Mouse (Mus musculus) midbrain, embryonic 13.5 days (tissue): Measurements from ENCODE around the gene Pak2. TPM values are rescaled to one million over a fixed set of nuclear protein-coding genes. Genes with fewer than 3 reads are reported as not detected.

Source experiments
- ATAC-seq: fragments of 200-750 bp; cut with Nextera tagmentation; 2 replicates; pipeline ENCODE4 v1.8.0; 2017; ENCODE audit warnings: mild to moderate bottlenecking, moderate TSS enrichment, moderate library complexity
- H3K27ac ChIP-seq: fragments of 300-500 bp; sonication (generic); 2 replicates; pipeline ENCODE4 v1.5.1; 2015; ENCODE audit warnings: inconsistent platforms, mild to moderate bottlenecking, moderate library complexity
- H3K27me3 ChIP-seq: fragments of 300-500 bp; sonication (generic); 2 replicates; pipeline ENCODE4 v1.6.1; 2015; ENCODE audit warnings: mild to moderate bottlenecking, inconsistent platforms
- H3K36me3 ChIP-seq: fragments of 300-500 bp; sonication (generic); 2 replicates; pipeline ENCODE4 v1.6.1; 2015; ENCODE audit warnings: mild to moderate bottlenecking, inconsistent platforms
- H3K4me1 ChIP-seq: fragments of 300-500 bp; sonication (generic); replicated peaks from 2 replicates; pipeline ENCODE4 v1.6.1; 2015; ENCODE audit warnings: inconsistent platforms
- H3K4me2 ChIP-seq: fragments of 300-500 bp; sonication (generic); replicated peaks from 2 replicates; pipeline ENCODE4 v1.6.1; 2015; ENCODE audit warnings: moderate library complexity, mild to moderate bottlenecking, inconsistent platforms
- H3K4me3 ChIP-seq: fragments of 300-500 bp; sonication (generic); replicated peaks from 2 replicates; pipeline ENCODE4 v1.5.1; 2015; ENCODE audit warnings: mild to moderate bottlenecking, inconsistent platforms
- H3K9ac ChIP-seq: fragments of 300-500 bp; sonication (generic); replicated peaks from 2 replicates; pipeline ENCODE4 v1.6.1; 2015; ENCODE audit warnings: mild to moderate bottlenecking, inconsistent platforms
- H3K9me3 ChIP-seq: fragments of 300-500 bp; sonication (generic); 2 replicates; pipeline ENCODE4 v1.6.1; 2016; ENCODE audit warnings: mild to moderate bottlenecking, inconsistent platforms
- WGBS: fragments of 180-500 bp; shearing (Covaris S2); methylation state at CpG from one replicate; pipeline ENCODE4 v1.1.7; 2015; 5-methylcytosine and 5-hydroxymethylcytosine counted together
- polyA plus RNA-seq: library from polyadenylated mRNA; unstranded; fragments of >200 nt; fragmentation: Nextera tagmentation; extraction: Ambion mirVana; gene quantifications from 2 replicates; pipeline ENCODE4 v1.2.1, GENCODE M21; 2015

Gene Pak2
- polyA plus RNA-seq, result 41.9 and 43.6 TPM in 2 replicates

- H3K9me3 ChIP-seq, result no peaks in the 10 kb centered on the region
- WGBS, result under 1% methylated on average over 58 of the region's 60 CpGs
- peak; percentile 97 for ATAC-seq
These were observed at the start of gene Pak2 for GRCm38 (mm10) chr16:32078991-32079511. Pak2 (minus strand) TSS chr16:32079342.

DNA sequence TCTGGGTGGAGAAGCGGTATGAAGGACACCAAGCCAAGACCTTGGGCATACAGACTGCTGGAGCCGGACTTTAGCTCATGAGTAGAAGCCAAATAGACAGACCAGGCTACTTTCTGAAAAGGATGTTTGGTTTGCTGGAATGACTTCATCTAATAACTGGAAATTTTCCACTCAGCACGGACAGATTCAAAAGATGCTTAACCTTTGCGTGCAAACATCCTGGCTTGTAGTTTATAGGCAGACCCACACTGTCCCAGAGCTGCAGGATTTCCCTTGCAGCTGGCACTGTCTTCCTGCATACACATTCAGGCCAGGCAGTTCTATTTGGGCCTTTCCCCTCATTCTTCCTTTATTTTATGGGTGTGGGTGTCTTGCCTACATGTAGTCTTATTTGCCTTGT lies 47.9 kb upstream of the Pak2 start:
- Histone ChIP-seq H3K27ac (no peak overlapping the region), H3K27me3 (no peaks in the 10 kb centered on the region), H3K4me3 (no peak overlapping the region), H3K4me2 (no peak overlapping the region), H3K9ac (no peak overlapping the region), H3K9me3 (no peaks in the 10 kb centered on the region), H3K36me3 (no peaks in the 10 kb centered on the region), H3K4me1 (no peaks in the 10 kb centered on the region)
- no peak for ATAC-seq
- 92% methylated on average over 4 of the region's 4 CpGs for WGBS

More at GRCm38 (mm10) chr16:32078991-32079511, at the start of gene Pak2:
- peaks cover 31% of the 10 kb centered on the region for H3K4me1 ChIP-seq
- peaks cover 13% of the 10 kb centered on the region for H3K36me3 ChIP-seq
- peak within 1 kb of the TSS; percentile 88 for H3K4me3 ChIP-seq
- peak within 1 kb of the TSS; percentile 94 for H3K27ac ChIP-seq
- peak within 1 kb of the TSS; percentile 94 for H3K9ac ChIP-seq
- peak within 1 kb of the TSS; percentile 62 for H3K4me2 ChIP-seq
- H3K27me3 ChIP-seq, result no peaks in the 10 kb centered on the region

- no peak overlapping the region for H3K4me3 ChIP-seq
- H3K9ac ChIP-seq, result no peak overlapping the region
- no peak overlapping the region for H3K4me2 ChIP-seq
- ATAC-seq, result no peak
- 91% methylated on average over 3 of the region's 3 CpGs for WGBS
- H3K27ac ChIP-seq, result no peak overlapping the region
- no peaks in the 10 kb centered on the region for H3K27me3 ChIP-seq
- H3K4me1 ChIP-seq, result no peaks in the 10 kb centered on the region
- H3K36me3 ChIP-seq, result no peaks in the 10 kb centered on the region
- H3K9me3 ChIP-seq, result no peaks in the 10 kb centered on the region
These were observed 46.2 kb upstream of the Pak2 start for GRCm38 (mm10) chr16:32125364-32125763.

DNA sequence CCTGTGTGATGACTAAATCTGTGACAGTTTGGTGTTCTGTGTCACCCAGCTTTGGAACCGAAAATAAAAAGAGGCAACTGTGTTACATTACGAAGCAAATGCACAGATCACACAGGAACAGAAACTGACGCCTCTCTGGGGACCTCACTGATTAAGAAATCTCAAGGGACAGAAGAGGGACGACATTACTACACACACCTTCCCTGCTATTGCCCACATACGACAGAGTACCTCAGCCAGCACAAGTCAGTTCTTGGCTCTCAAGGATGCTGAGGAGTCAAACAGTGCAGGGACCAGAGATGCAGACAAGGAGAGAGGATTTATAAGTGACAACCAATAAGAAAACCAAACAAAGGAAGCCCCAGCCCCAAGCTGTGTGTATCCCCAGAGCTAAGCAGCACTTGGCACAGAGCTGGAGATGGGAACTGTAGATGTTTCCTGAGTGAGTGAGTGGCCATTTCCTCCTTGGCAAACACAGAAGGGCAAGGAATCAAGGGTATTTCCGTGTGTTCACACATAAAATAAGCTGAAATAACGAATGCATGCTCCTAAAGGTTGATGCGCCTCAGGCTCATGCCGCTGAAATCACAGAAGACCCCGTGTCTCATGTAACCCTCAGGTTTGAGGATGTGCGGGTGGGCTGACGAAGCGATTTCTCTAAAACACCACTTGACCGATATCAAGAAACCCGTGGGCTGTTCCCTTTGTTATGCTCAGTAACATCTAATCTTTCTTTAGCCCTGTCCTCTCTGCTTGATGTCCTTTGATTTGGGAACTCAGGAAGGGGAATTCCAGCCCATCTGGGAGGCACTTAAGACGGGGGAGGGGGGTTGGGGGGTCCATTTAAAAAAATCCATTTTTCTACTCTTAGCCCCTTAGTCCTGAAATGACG lies 45.5 kb upstream of the Pak2 start:
- WGBS, result 71% methylated on average over 17 of the region's 17 CpGs
- no peaks in the 10 kb centered on the region for H3K36me3 ChIP-seq
- H3K9me3 ChIP-seq, result no peaks in the 10 kb centered on the region
- no peak overlapping the region for H3K27ac ChIP-seq
- no peak overlapping the region for H3K9ac ChIP-seq
- no peak overlapping the region for H3K4me3 ChIP-seq
- H3K4me2 ChIP-seq, result no peak overlapping the region
- no peaks in the 10 kb centered on the region for H3K27me3 ChIP-seq
- H3K4me1 ChIP-seq, result no peaks in the 10 kb centered on the region
- ATAC-seq, result no peak

GRCm38 (mm10) chr16:32124020-32124419 lies 44.9 kb upstream of the Pak2 start:
- H3K36me3 ChIP-seq, result no peaks in the 10 kb centered on the region
- no peak overlapping the region for H3K27ac ChIP-seq
- H3K9me3 ChIP-seq, result no peaks in the 10 kb centered on the region
- H3K4me3 ChIP-seq, result no peak overlapping the region
- no peak overlapping the region for H3K4me2 ChIP-seq
- no peak overlapping the region for H3K9ac ChIP-seq
- no peak for ATAC-seq
- no peaks in the 10 kb centered on the region for H3K27me3 ChIP-seq
- 91% methylated on average over 7 of the region's 7 CpGs for WGBS
- H3K4me1 ChIP-seq, result no peaks in the 10 kb centered on the region

GRCm38 (mm10) chr16:32120454-32120853 lies 41.3 kb upstream of the Pak2 start:
- 76% methylated on average over 3 of the region's 3 CpGs for WGBS
- no peak overlapping the region for H3K4me2 ChIP-seq
- no peak overlapping the region for H3K9ac ChIP-seq
- H3K4me3 ChIP-seq, result no peak overlapping the region
- H3K27ac ChIP-seq, result no peak overlapping the region
- H3K36me3 ChIP-seq, result no peaks in the 10 kb centered on the region
- no peaks in the 10 kb centered on the region; the same call in 1 of the 2 replicates for H3K27me3 ChIP-seq
- no peaks in the 10 kb centered on the region for H3K9me3 ChIP-seq
- ATAC-seq, result no peak
- H3K4me1 ChIP-seq, result no peaks in the 10 kb centered on the region

- WGBS, result 74% methylated on average over 5 of the region's 5 CpGs
- Histone ChIP-seq H3K4me2 (no peak overlapping the region), H3K27me3 (no peaks in the 10 kb centered on the region; the same call in 1 of the 2 replicates), H3K27ac (no peak overlapping the region), H3K36me3 (no peaks in the 10 kb centered on the region), H3K9me3 (no peaks in the 10 kb centered on the region), H3K9ac (no peak overlapping the region), H3K4me1 (no peaks in the 10 kb centered on the region), H3K4me3 (no peak overlapping the region)
- no peak for ATAC-seq
These were observed 37.0 kb upstream of the Pak2 start for GRCm38 (mm10) chr16:32116186-32116585.

DNA sequence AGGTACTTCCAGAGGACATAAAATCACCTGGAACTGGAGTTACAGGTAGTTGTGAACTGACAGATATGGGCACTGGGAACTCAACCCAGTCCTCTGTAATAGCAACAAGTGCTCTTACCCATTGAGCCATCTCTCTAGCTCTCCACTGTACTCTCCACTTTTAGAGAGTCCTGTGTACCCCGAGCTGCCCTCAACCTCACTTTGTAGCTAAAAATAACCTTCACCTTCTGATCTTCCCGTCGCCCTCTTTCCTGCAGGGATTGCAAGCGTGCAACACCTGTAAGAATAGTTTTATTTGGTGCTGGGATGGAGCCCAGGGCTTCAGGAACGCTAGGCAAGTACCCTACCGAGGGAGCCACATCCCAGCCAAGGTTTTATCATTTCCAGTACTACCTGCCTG lies 36.6 kb upstream of the Pak2 start:
- H3K27me3 ChIP-seq, result no peaks in the 10 kb centered on the region; the same call in 1 of the 2 replicates
- 76% methylated on average over 6 of the region's 6 CpGs for WGBS
- H3K9me3 ChIP-seq, result no peaks in the 10 kb centered on the region
- no peak for ATAC-seq
- H3K4me2 ChIP-seq, result no peak overlapping the region
- no peak overlapping the region for H3K4me3 ChIP-seq
- no peak overlapping the region for H3K27ac ChIP-seq
- H3K4me1 ChIP-seq, result no peaks in the 10 kb centered on the region
- H3K9ac ChIP-seq, result no peak overlapping the region
- H3K36me3 ChIP-seq, result 0 out of 2 replicates have a peak, but pooled peaks cover under 1% of the 10 kb centered on the region

- peaks cover 7% of the 10 kb centered on the region for H3K36me3 ChIP-seq
- no peaks in the 10 kb centered on the region for H3K4me1 ChIP-seq
- 20% methylated on average over 15 of the region's 15 CpGs for WGBS
- no peaks in the 10 kb centered on the region for H3K9me3 ChIP-seq
- H3K27me3 ChIP-seq, result no peaks in the 10 kb centered on the region; the same call in 1 of the 2 replicates
- no peak overlapping the region for H3K4me2 ChIP-seq
- no peak overlapping the region for H3K4me3 ChIP-seq
- no peak overlapping the region for H3K27ac ChIP-seq
- H3K9ac ChIP-seq, result no peak overlapping the region
- ATAC-seq, result no peak
These were observed 36.0 kb upstream of the Pak2 start for GRCm38 (mm10) chr16:32114968-32115695.

GRCm38 (mm10) chr16:32114406-32114805 lies 35.3 kb upstream of the Pak2 start:
- 88% methylated on average over 10 of the region's 10 CpGs for WGBS
- Histone ChIP-seq H3K4me2 (no peak overlapping the region), H3K9me3 (no peaks in the 10 kb centered on the region), H3K4me1 (no peaks in the 10 kb centered on the region), H3K9ac (no peak overlapping the region), H3K36me3 (peaks cover 11% of the 10 kb centered on the region), H3K4me3 (no peak overlapping the region), H3K27ac (no peak overlapping the region), H3K27me3 (no peaks in the 10 kb centered on the region; the same call in 1 of the 2 replicates)
- ATAC-seq, result no peak

- no peak overlapping the region for H3K27ac ChIP-seq
- no peaks in the 10 kb centered on the region for H3K9me3 ChIP-seq
- peaks cover 19% of the 10 kb centered on the region for H3K36me3 ChIP-seq
- H3K4me2 ChIP-seq, result no peak overlapping the region
- ATAC-seq, result no peak
- no peak overlapping the region for H3K9ac ChIP-seq
- no peak overlapping the region for H3K4me3 ChIP-seq
- H3K4me1 ChIP-seq, result no peaks in the 10 kb centered on the region
- WGBS, result 75% methylated on average over 23 of the region's 23 CpGs
- H3K27me3 ChIP-seq, result no peaks in the 10 kb centered on the region; the same call in 1 of the 2 replicates
These were observed 34.5 kb upstream of the Pak2 start for GRCm38 (mm10) chr16:32113541-32114218.
